Mouse (Mus musculus) large intestine, adult 2 months (tissue): ENCODE results near the gene Cyp2t4. TPM values are rescaled to one million over a fixed set of nuclear protein-coding genes. Genes with fewer than 3 reads are reported as not detected.

Experiments used
- DNase-seq: peaks from one replicate; pipeline ENCODE4 v3.0.0-alpha.2; 2012; ENCODE audit warnings: low read depth, low spot score
- WGBS: fragments of 180-500 bp; shearing (Covaris S2); methylation state at CpG from one replicate; pipeline ENCODE4 v1.1.7; 2018; 5-methylcytosine and 5-hydroxymethylcytosine counted together
- polyA plus RNA-seq: library from polyadenylated mRNA; depleted of rRNA; stranded (reverse); fragments of >200 nt; gene quantifications from 2 replicates; pipeline ENCODE4 v1.2.3, GENCODE M21; 2012

Gene Cyp2t4
- polyA plus RNA-seq, 1 experiment: not detected

- 31% methylated on average over 16 of the region's 16 CpGs for WGBS
- no peak for DNase-seq
Measured at GRCm38 (mm10) chr7:27179217-27179918, 25.9 kb downstream of the Cyp2t4 start.

- DNase-seq: no peak
- 20% methylated on average over 5 of the region's 5 CpGs for WGBS
Measured at GRCm38 (mm10) chr7:27180036-27180435, 26.5 kb downstream of the Cyp2t4 start.

DNA sequence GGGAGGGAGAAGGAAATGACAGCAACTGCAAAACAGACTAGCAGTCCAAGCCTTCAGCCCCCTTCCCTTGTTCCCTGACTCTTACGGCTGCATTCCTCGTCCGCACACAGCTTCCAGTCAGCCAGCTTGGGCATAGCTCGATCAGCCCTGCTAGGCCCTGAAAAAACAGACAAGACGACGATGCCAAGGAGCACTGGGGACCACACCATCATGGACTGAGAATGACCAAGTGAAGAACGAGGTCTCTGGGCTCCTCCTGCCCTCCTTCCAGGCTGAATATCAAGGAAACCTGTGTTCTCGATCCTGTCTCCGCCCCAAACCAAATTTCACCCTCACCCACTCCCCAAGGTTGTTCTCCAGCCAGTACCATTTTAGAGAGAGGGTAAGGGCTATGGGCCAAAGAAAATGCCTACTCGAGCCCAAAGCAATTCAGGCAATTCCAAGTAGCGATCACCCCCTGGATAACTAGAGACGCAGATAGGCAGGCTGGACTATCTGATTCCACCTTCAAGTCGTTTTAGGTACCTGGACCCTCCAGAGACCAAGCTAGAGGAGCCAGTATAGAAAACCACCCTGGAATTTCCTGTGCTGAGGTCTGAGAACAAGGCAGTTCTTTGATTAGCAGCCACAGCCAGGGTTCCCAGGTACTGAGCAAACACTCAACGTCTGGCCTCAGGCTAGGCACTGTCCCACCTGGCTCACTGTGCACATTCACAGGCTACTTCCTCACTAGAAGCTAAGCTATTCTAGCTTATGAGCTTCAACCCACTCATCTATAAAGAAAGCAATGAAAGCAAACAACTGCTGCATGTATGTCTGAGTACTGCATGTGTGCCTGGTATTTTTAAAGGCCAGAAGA, 27.6 kb downstream of the Cyp2t4 start, which contains the start of the genes Gm21983 and Mia:
Gm21983 (minus strand) TSS at position 250 of the 859 bp plus-strand sequence.
Mia (minus strand) TSS at position 321 of the 859 bp plus-strand sequence.
- 41% methylated on average over 14 of the region's 14 CpGs for WGBS
- no peak for DNase-seq

GRCm38 (mm10) chr7:27182498-27182897, 29.0 kb downstream of the Cyp2t4 start:
- WGBS: 29% methylated on average over 1 of the region's 1 CpGs
- DNase-seq: no peak

DNA sequence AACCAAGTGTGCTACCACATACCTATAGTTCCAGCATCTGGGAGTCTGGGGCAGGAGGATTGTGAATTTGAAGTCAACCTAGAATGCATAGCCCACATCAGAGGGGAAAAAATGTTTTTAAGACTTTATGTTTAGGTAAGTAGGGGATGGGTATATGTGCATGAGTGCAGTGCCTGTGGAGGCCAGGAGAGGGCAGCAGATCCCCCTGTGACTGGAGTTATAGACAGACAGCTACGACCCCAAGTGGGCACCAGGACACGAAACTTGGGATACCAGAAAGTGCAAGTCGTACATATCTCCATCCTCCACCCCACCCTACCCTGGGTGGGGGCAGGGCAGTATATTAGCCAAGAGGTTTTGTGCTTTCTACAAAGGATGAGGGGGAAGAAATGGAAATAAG, 31.4 kb downstream of the Cyp2t4 start:
- no peak for DNase-seq
- WGBS: 69% methylated on average over 3 of the region's 3 CpGs

- DNase-seq: no peak
- WGBS: 85% methylated on average over 5 of the region's 5 CpGs
Measured at GRCm38 (mm10) chr7:27185986-27186385, 32.5 kb downstream of the Cyp2t4 start.

- DNase-seq: no peak
- WGBS: 97% methylated on average over 10 of the region's 10 CpGs
Measured at GRCm38 (mm10) chr7:27189271-27189931, 35.9 kb downstream of the Cyp2t4 start.

GRCm38 (mm10) chr7:27192434-27192833, 38.9 kb downstream of the Cyp2t4 start:
- WGBS: 93% methylated on average over 5 of the region's 5 CpGs
- no peak for DNase-seq

GRCm38 (mm10) chr7:27193731-27194130, 40.2 kb downstream of the Cyp2t4 start:
- 59% methylated on average over 4 of the region's 4 CpGs for WGBS
- no peak for DNase-seq

GRCm38 (mm10) chr7:27195681-27196611, 42.4 kb downstream of the Cyp2t4 start, which contains the start of the genes BC024978 and Snrpa:
BC024978 (plus strand) TSS chr7:27195781.
Snrpa (minus strand) TSS chr7:27196271.
- under 1% methylated on average over 64 of the region's 64 CpGs for WGBS
- DNase-seq: peak; percentile 100

DNA sequence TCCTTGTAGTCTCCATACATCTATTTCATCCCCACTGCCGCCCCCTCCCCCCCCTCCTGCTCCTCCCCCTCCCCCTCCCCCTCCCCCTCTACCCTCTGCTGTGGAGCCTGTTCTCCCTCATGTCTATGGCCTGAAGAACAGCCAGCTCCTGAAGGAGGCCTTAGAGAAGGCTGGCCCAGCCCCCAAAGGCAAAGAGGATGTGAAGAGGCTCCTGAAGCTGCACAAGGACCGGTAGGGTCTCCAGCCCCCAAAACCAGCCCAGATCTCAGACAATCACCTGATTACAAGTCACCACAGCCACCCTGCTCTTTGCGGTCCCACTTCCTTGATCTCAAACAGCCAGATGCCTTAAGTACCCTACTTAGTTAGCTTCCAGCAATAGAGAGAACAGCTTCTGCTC, 43.6 kb downstream of the Cyp2t4 start:
- 85% methylated on average over 3 of the region's 3 CpGs for WGBS
- no peak for DNase-seq

DNA sequence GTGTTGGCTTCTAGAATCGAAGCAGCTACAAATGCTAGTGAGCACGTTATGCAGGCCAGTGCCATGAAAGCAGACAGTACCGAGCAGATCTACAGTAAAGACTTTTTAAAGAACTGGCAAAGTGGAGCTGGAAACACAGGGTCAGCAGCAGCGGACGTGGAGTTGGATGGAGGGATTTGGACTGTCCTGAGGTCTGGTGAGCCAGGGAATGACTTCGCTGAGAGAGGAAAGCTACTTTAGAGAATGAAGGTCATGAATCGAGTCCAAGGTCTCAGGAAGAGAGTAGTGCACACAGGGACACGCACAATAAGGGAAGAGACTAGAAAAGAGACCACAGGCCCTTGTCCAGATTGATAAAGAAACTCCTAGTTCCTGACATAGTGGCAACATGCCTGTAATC, 44.1 kb downstream of the Cyp2t4 start:
- WGBS: 87% methylated on average over 8 of the region's 8 CpGs
- no peak for DNase-seq

DNA sequence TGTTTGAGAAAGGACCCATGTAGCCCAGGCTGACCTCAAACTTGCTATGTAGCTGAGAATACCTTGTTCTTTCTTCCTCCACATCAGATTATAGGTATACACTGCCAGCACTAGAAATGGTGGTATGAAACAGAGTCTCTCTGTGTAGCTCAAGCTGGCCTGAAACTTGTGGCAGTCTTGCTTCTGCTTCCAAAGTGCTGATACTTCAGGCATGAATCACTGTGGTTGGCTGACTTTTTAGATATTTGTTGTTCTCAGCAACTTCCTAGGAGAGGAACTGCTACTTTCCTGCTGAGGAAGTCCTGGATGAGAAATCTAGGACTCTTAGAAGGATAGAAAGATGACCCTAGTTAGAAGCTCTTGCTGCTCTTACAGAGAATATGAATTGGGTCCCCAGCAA, 44.8 kb downstream of the Cyp2t4 start:
- no peak for DNase-seq

GRCm38 (mm10) chr7:27198779-27199178, 45.3 kb downstream of the Cyp2t4 start:
- no peak for DNase-seq
- 92% methylated on average over 8 of the region's 8 CpGs for WGBS

DNA sequence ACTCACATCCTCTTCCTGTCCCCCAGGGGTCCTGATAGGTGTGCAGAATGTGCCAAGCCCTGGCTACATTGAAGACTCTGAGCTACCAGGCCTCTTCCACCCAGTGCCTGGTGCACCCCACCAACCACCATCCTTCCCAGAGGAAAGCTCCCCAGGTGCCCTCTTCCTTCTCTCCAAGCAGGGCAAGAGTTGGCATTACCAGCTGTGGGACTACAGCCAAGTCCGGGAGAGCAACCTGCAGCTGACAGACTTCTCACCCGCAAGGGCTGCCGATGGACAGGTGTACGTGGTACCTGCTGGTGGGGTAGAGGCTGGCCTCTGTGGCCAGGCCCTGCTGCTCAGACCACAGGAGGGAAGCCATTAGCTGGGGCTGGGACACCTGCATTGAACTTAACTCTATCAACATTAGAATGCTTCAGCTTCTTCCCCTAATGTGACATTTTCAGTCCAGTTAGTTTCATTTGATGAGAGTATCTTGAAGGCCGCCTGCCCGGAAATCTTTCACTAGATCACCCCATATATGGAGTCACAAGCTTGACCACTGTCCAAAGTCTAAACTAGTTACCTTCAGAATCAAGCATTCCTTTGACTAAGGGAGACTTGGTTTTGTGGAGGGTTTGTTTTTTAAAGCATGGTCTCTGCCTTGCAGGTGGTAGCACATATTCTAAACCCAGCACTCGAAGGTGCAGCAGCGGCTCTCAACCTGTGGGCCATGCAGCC, 50.4 kb downstream of the Cyp2t4 start:
- WGBS: 88% methylated on average over 8 of the region's 8 CpGs
- no peak for DNase-seq
